Mouse (Mus musculus): ENCODE data around the gene Hsd17b6.

DNA sequence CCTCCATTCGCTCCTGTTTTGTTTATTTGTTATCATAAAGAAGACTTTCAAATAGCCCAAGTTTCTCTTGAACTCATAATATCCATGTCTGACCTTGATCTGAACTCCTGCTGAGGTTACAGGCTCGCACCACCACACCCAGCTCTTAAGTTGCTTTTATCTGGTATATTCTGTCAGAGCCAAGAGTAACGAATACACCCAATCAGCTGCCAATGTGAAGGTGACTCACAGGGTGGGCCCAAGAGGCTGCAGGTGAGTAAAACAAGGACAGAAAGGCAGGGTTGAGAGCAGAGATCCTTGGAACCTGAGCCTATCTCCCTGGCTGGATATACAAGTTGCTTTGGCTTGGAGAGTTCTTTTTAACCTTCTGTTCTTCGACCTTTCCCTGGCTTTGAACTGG is 52.4 kb downstream of the Hsd17b6 start:
- TF ChIP-seq CTCF (IDR thresholded peaks at IDR 0.05) (no peak), EP300 (IDR thresholded peaks at IDR 0.05) (no peak)

Measured in lung, postnatal 0 days (tissue).